Mouse (Mus musculus): ENCODE measurements around the gene Ptbp3. TPM values are rescaled to one million over a fixed set of nuclear protein-coding genes. Genes with fewer than 3 reads are reported as not detected.
"Not testable (repeated sequence)": the region's sequence is repeated elsewhere in the genome, so short reads cannot be mapped to it uniquely, and the experiment has no call there.

The Ptbp3 gene
- polyA plus RNA-seq, 1 experiment from 2014 or later: 46.4 TPM

DNA sequence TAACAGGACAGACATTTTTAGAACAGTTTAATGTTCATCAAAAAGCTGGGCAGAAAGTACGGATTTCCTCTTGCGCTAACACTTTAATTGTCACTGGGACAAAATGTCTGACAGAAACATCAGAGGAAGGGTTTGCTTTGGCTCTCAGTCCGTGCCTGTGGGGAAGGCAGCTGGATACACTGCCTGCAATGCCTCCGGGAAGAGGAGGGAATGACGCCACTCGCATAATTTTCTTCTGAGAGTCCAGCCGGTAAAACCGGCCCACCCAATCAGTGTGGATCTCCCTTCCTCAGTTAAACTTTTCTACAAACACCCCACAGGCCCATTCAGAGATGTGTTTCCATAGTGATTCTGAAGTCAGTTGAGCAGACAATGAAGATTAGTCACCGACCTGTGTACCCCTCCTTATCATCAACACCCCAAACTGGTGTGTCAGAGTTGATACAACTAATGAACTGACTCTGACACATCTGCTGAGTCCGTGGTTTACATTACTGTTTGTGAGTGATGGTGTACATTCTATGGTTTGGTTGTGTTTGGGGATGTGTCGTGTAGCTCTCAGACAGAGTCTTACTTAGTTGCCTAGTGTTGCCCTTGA, 23.5 kb upstream of the Ptbp3 start:
- Histone ChIP-seq H3K27ac (ENCODE audit: poor library complexity, severe bottlenecking) (no peak overlapping the region), H3K4me3 (no peak overlapping the region), H3K4me2 (no peak overlapping the region), H3K27me3 (replicated peaks) (no peaks in the 10 kb centered on the region), H3K4me1 (replicated peaks) (no peaks in the 10 kb centered on the region), H3K9me3 (replicated peaks) (no peaks in the 10 kb centered on the region), H3K9ac (no peak overlapping the region), H3K36me3 (no peaks in the 10 kb centered on the region)
- ATAC-seq (ENCODE audit: insufficient number of reproducible peaks, low FRiP score): no peak
- 79% methylated on average over 11 of the region's 11 CpGs for WGBS

DNA sequence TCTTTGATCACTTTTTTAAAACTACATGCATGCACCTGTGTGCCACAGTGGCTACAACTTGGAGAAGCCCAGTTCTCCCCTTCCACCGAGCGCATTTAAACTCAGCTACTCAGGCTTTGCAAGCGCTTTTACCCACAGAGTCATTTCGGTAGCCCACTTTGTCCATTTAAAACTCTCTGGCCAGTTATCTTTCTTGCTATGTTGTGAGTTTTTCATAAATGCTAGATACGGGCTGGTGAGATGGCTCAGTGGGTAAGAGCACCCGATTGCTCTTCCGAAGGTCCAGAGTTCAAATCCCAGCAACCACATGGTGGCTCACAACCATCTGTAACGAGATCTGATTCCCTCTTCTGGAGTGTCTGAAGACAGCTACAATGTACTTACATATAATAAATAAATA, 21.4 kb upstream of the Ptbp3 start:
- not testable (repeated sequence) for H3K9ac ChIP-seq; H3K36me3 ChIP-seq; H3K4me2 ChIP-seq; H3K27ac ChIP-seq (ENCODE audit: poor library complexity, severe bottlenecking); ATAC-seq (ENCODE audit: insufficient number of reproducible peaks, low FRiP score); H3K9me3 ChIP-seq (replicated peaks); H3K27me3 ChIP-seq (replicated peaks); H3K4me1 ChIP-seq (replicated peaks); H3K4me3 ChIP-seq
- WGBS: 86% methylated on average over 8 of the region's 8 CpGs

- no peak for ATAC-seq (ENCODE audit: insufficient number of reproducible peaks, low FRiP score)
- H3K4me2 ChIP-seq: no peak overlapping the region
Observed at GRCm38 (mm10) chr4:59569538-59569937, 20.4 kb upstream of the Ptbp3 start.

DNA sequence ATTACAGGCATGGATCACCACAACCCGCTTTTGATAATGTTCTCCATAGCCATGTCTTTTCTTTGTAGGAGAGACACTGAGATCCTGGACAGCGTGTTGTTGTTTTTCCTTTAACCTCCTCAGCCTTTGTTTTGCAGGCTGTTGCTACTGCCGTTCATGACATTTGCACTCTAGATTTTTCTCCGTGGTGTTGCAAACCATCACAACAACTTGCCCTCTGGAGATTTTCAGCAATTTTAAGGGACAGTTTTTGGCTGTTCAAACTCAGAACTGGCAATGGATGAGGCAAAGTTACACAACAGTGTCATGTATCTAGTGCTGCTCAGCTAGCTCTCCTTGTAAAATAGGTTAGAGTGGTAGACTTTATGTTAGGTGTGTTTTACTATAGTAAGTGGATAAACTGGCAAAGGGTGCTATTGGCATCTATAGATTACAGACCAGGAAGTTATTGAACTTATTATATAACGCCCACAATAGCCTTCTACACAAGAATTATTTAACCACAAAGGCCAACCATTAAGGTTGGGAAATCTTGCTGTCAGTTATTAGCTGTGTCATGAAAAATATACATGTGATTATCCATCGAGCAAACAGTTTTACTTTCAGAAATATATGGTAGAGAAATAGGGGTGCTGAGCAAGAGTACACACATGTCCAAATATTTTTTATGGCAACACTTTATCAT, 18.6 kb upstream of the Ptbp3 start:
- no peak for ATAC-seq (ENCODE audit: insufficient number of reproducible peaks, low FRiP score)
- no peak overlapping the region for H3K4me2 ChIP-seq
- 75% methylated on average over 6 of the region's 6 CpGs for WGBS

More at GRCm38 (mm10) chr4:59569538-59569937, 20.4 kb upstream of the Ptbp3 start:
- Histone ChIP-seq H3K27ac (ENCODE audit: poor library complexity, severe bottlenecking) (no peak overlapping the region), H3K4me3 (no peak overlapping the region), H3K27me3 (replicated peaks) (no peaks in the 10 kb centered on the region), H3K9me3 (replicated peaks) (peaks cover 4% of the 10 kb centered on the region), H3K9ac (no peak overlapping the region), H3K36me3 (no peaks in the 10 kb centered on the region), H3K4me1 (replicated peaks) (no peaks in the 10 kb centered on the region)
- 4% methylated on average over 7 of the region's 7 CpGs for WGBS

DNA sequence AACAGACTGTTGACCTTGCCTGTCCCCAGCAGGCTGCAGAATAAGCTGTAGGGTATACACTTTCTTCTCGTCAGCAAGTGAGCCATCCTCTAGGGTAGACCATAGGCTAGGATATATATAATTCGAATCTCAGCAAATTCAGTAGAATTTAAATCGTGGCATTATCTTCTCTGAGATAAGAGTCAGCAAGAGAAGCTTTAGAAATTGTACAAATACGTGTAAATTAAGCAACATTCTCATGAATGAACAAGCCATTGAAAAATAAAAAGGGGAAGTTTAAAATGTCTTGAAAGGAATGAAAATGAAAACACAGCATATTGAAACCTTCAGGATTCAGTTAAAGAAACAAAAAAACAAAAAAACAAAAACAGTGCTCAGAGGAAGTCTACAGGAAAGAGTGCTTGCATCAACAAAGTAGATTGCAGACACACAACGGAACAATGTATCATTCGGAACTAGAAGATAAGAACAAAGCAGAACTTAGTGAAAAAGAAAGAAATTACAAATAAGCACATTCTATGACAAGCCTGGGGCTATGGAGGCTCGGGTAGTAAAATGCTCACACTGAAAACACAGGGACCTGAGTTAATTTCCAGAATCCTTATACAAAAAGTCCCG, 16.5 kb upstream of the Ptbp3 start:
- Histone ChIP-seq H3K27me3 (replicated peaks) (no peaks in the 10 kb centered on the region), H3K9me3 (replicated peaks) (peaks cover 4% of the 10 kb centered on the region), H3K36me3 (no peaks in the 10 kb centered on the region), H3K4me3 (no peak overlapping the region), H3K9ac (no peak overlapping the region), H3K4me2 (no peak overlapping the region), H3K4me1 (replicated peaks) (no peaks in the 10 kb centered on the region), H3K27ac (ENCODE audit: poor library complexity, severe bottlenecking) (no peak overlapping the region)
- WGBS: 52% methylated on average over 8 of the region's 8 CpGs
- ATAC-seq (ENCODE audit: insufficient number of reproducible peaks, low FRiP score): no peak

More for the DNA sequence above, 18.6 kb upstream of the Ptbp3 start:
- H3K9me3 ChIP-seq (replicated peaks): peaks cover 4% of the 10 kb centered on the region
- H3K9ac ChIP-seq: no peak overlapping the region
- no peaks in the 10 kb centered on the region for H3K4me1 ChIP-seq (replicated peaks)
- H3K36me3 ChIP-seq: no peaks in the 10 kb centered on the region
- no peaks in the 10 kb centered on the region for H3K27me3 ChIP-seq (replicated peaks)
- H3K27ac ChIP-seq (ENCODE audit: poor library complexity, severe bottlenecking): no peak overlapping the region
- no peak overlapping the region for H3K4me3 ChIP-seq

GRCm38 (mm10) chr4:59564128-59564527, 15.0 kb upstream of the Ptbp3 start:
- peaks cover 5% of the 10 kb centered on the region; the same call in 1 of the 2 replicates for H3K4me1 ChIP-seq (replicated peaks)
- no peaks in the 10 kb centered on the region for H3K27me3 ChIP-seq (replicated peaks)
- H3K4me2 ChIP-seq: no peak overlapping the region
- peaks cover 4% of the 10 kb centered on the region for H3K9me3 ChIP-seq (replicated peaks)
- WGBS: 70% methylated on average over 3 of the region's 3 CpGs
- H3K36me3 ChIP-seq: no peaks in the 10 kb centered on the region
- H3K9ac ChIP-seq: no peak overlapping the region
- no peak overlapping the region for H3K27ac ChIP-seq (ENCODE audit: poor library complexity, severe bottlenecking)
- no peak for ATAC-seq (ENCODE audit: insufficient number of reproducible peaks, low FRiP score)
- H3K4me3 ChIP-seq: no peak overlapping the region

GRCm38 (mm10) chr4:59560141-59560540, 11.0 kb upstream of the Ptbp3 start:
- H3K27ac ChIP-seq (ENCODE audit: poor library complexity, severe bottlenecking): no peak overlapping the region
- H3K9ac ChIP-seq: no peak overlapping the region
- no peak overlapping the region for H3K4me2 ChIP-seq
- no peak for ATAC-seq (ENCODE audit: insufficient number of reproducible peaks, low FRiP score)
- no peaks in the 10 kb centered on the region for H3K9me3 ChIP-seq (replicated peaks)
- peaks cover 5% of the 10 kb centered on the region; the same call in 1 of the 2 replicates for H3K4me1 ChIP-seq (replicated peaks)
- H3K4me3 ChIP-seq: no peak overlapping the region
- 73% methylated on average over 6 of the region's 6 CpGs for WGBS
- no peaks in the 10 kb centered on the region for H3K27me3 ChIP-seq (replicated peaks)
- no peaks in the 10 kb centered on the region for H3K36me3 ChIP-seq

DNA sequence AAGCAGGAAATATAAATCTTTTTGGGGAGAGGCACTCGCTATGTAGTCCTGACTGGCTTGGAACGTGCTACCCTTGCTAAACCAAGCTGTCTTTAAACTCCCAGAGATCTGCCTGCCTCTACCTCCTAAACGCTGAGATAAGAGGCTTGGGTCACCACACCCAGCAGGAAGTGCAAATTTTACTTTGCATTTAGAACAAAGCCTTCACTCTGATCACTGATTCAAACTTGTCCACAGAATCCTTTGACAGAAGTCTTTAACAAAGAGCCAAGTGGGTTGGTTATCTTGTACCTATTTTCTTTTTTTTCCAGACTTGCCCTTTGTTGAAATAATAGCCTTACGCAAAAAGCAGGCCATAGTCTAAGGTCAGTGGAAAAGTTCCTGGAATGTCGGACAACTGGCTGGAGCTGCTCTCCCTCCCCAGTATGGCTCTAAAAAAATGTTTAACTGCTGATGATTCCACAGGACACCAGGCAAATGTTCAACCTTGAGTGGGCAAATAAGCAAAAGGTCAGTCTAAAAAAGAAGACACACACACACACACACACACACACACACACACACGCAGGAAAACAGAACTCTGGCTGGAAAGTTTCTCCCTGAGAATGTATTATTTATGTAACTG, 9.0 kb upstream of the Ptbp3 start:
- H3K27me3 ChIP-seq (replicated peaks): no peaks in the 10 kb centered on the region
- H3K27ac ChIP-seq (ENCODE audit: poor library complexity, severe bottlenecking): no peak overlapping the region
- H3K36me3 ChIP-seq: no peaks in the 10 kb centered on the region
- H3K9me3 ChIP-seq (replicated peaks): no peaks in the 10 kb centered on the region
- ATAC-seq (ENCODE audit: insufficient number of reproducible peaks, low FRiP score): no peak
- peaks cover 5% of the 10 kb centered on the region; the same call in 1 of the 2 replicates for H3K4me1 ChIP-seq (replicated peaks)
- H3K4me3 ChIP-seq: no peak overlapping the region
- WGBS: 58% methylated on average over 6 of the region's 6 CpGs
- no peak overlapping the region for H3K4me2 ChIP-seq
- H3K9ac ChIP-seq: no peak overlapping the region

DNA sequence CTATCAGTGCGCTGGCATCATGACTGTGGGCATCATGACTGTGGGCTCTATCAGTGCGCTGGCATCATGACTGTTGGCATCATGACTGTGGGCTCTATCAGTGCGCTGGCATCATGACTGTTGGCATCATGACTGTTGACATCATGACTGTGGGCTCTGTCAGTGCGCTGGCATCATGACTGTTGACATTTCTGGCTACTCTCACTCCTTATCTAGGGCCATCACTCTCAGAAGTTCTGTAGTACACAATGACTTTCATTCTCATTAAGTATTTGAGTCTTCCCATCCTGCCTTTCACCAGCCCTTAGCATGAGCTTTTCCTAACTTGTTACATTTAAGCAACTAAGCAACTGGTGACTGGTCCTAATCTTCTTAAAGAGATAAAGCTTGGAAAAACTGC, 8.2 kb upstream of the Ptbp3 start:
- not testable (repeated sequence) for ATAC-seq (ENCODE audit: insufficient number of reproducible peaks, low FRiP score)

GRCm38 (mm10) chr4:59555177-59555576, 6.0 kb upstream of the Ptbp3 start:
- no peak overlapping the region for H3K27ac ChIP-seq (ENCODE audit: poor library complexity, severe bottlenecking)
- no peak overlapping the region for H3K4me2 ChIP-seq
- peaks cover 2% of the 10 kb centered on the region; the same call in 1 of the 2 replicates for H3K4me1 ChIP-seq (replicated peaks)
- ATAC-seq (ENCODE audit: insufficient number of reproducible peaks, low FRiP score): no peak
- no peaks in the 10 kb centered on the region for H3K9me3 ChIP-seq (replicated peaks)
- no peaks in the 10 kb centered on the region for H3K36me3 ChIP-seq
- no peak overlapping the region for H3K9ac ChIP-seq
- no peak overlapping the region for H3K4me3 ChIP-seq
- H3K27me3 ChIP-seq (replicated peaks): no peaks in the 10 kb centered on the region

More for the DNA sequence above, 8.2 kb upstream of the Ptbp3 start:
- not testable (repeated sequence) for H3K4me2 ChIP-seq; H3K4me1 ChIP-seq (replicated peaks); H3K27me3 ChIP-seq (replicated peaks); H3K27ac ChIP-seq (ENCODE audit: poor library complexity, severe bottlenecking); H3K9ac ChIP-seq; H3K36me3 ChIP-seq; H3K9me3 ChIP-seq (replicated peaks); H3K4me3 ChIP-seq
- WGBS: 89% methylated on average over 4 of the region's 4 CpGs

- no peak for ATAC-seq (ENCODE audit: insufficient number of reproducible peaks, low FRiP score)
- Histone ChIP-seq H3K9ac (no peak overlapping the region), H3K27ac (ENCODE audit: poor library complexity, severe bottlenecking) (no peak overlapping the region), H3K4me3 (no peak overlapping the region), H3K9me3 (replicated peaks) (no peaks in the 10 kb centered on the region), H3K4me2 (no peak overlapping the region), H3K27me3 (replicated peaks) (no peaks in the 10 kb centered on the region), H3K4me1 (replicated peaks) (no peaks in the 10 kb centered on the region), H3K36me3 (no peaks in the 10 kb centered on the region)
- WGBS: 71% methylated on average over 3 of the region's 3 CpGs
Observed at GRCm38 (mm10) chr4:59553576-59553975, 4.4 kb upstream of the Ptbp3 start.

All from heart, embryonic 12.5 days (tissue).